19 mouse cellular contexts compared by ENCODE assay signal in genomic region chr13:48587354-48587753, GRCm38 (mm10). TPM values are rescaled to one million over a fixed set of nuclear protein-coding genes. Genes with fewer than 3 reads are reported as not detected.
DNase-seq lines count a peak whose midpoint lies in the region; ATAC-seq and TF ChIP-seq lines count a peak whose summit lies in the region.
"Had no signal": no experiment of that assay in that cellular context is flagged by ENCODE, and none has a peak within 500 bp of the region (broad histone marks: within the 10 kb centered on the region; RNA-seq: fewer than 3 reads in every experiment).

No protein-coding gene starts in this region.

- TF ChIP-seq CTCF in lung, embryonic 14.5 days (IDR thresholded peaks at IDR 0.05; ENCODE audit: low read depth) = no peak
- TF ChIP-seq CTCF in midbrain, postnatal 0 days (IDR thresholded peaks at IDR 0.05) = no peak

- H3K27ac ChIP-seq in heart, embryonic 11.5 days (ENCODE audit: low read depth, low read length) = no peak overlapping the region
- H3K27ac ChIP-seq in lung, embryonic 14.5 days (ENCODE audit: low read depth) = no peak overlapping the region
- no peak overlapping the region for H3K27ac ChIP-seq in midbrain, embryonic 11.5 days (ENCODE audit: low read depth, low read length)
- H3K27ac ChIP-seq in midbrain, postnatal 0 days (ENCODE audit: low read depth, low read length) = no peak overlapping the region
- no peak overlapping the region for H3K27ac ChIP-seq in hindbrain, embryonic 16.5 days (ENCODE audit: low read depth, low read length)
- H3K27ac ChIP-seq: embryonic facial prominence, embryonic 10.5 days; forebrain, embryonic 13.5 days; gastrocnemius, adult 2 months; hindbrain, embryonic 10.5 days; hindbrain, embryonic 14.5 days had no signal

- no peaks in the 10 kb centered on the region for H3K4me1 ChIP-seq in heart, embryonic 11.5 days (ENCODE audit: control insufficient read depth, insufficient read depth, low read length)
- no peaks in the 10 kb centered on the region for H3K4me1 ChIP-seq in lung, embryonic 14.5 days (ENCODE audit: insufficient read depth)
- H3K4me1 ChIP-seq in midbrain, embryonic 11.5 days (ENCODE audit: control insufficient read depth, insufficient read depth, low read length) = no peaks in the 10 kb centered on the region; the same call in none of the 2 replicates
- no peaks in the 10 kb centered on the region for H3K4me1 ChIP-seq in midbrain, postnatal 0 days (ENCODE audit: insufficient read depth, low read length)
- H3K4me1 ChIP-seq in hindbrain, embryonic 16.5 days (ENCODE audit: control insufficient read depth, insufficient read depth, low read depth, low read length) = no peaks in the 10 kb centered on the region
- H3K4me1 ChIP-seq: embryonic facial prominence, embryonic 10.5 days; forebrain, embryonic 13.5 days; heart, embryonic 12.5 days; hindbrain, embryonic 10.5 days had no signal

- no peaks in the 10 kb centered on the region for H3K36me3 ChIP-seq in heart, embryonic 11.5 days (ENCODE audit: control insufficient read depth, insufficient read depth, low read length)
- H3K36me3 ChIP-seq in lung, embryonic 14.5 days (ENCODE audit: insufficient read depth) = peaks cover 31% of the 10 kb centered on the region; the same call in 1 of the 2 replicates
- H3K36me3 ChIP-seq in midbrain, embryonic 11.5 days (ENCODE audit: control insufficient read depth, insufficient read depth, low read length) = peaks cover 3% of the 10 kb centered on the region
- peaks cover 47% of the 10 kb centered on the region for H3K36me3 ChIP-seq in midbrain, postnatal 0 days (ENCODE audit: insufficient read depth, low read length)
- peaks cover 31% of the 10 kb centered on the region for H3K36me3 ChIP-seq in hindbrain, embryonic 16.5 days (ENCODE audit: control insufficient read depth, insufficient read depth, low read length)

- ATAC-seq in heart, embryonic 11.5 days (replicated peaks; ENCODE audit: insufficient number of reproducible peaks, low FRiP score, low TSS enrichment) = no peak
- ATAC-seq in lung, embryonic 14.5 days (ENCODE audit: insufficient read depth) = peak; percentile 21; the same call in 1 of the 2 replicates
- no peak for ATAC-seq in midbrain, embryonic 11.5 days (ENCODE audit: low FRiP score)
- no peak for ATAC-seq in midbrain, postnatal 0 days (ENCODE audit: low FRiP score)
- ATAC-seq in hindbrain, embryonic 16.5 days = no peak
- ATAC-seq: forebrain, embryonic 13.5 days; forebrain, postnatal 0 days had no signal

- no peaks in the 10 kb centered on the region; the same call in 1 of the 2 replicates for H3K27me3 ChIP-seq in heart, embryonic 11.5 days (ENCODE audit: control insufficient read depth, insufficient read depth, low read length)
- H3K27me3 ChIP-seq in lung, embryonic 14.5 days (ENCODE audit: insufficient read depth, low read length) = no peaks in the 10 kb centered on the region
- no peaks in the 10 kb centered on the region for H3K27me3 ChIP-seq in midbrain, embryonic 11.5 days (ENCODE audit: control insufficient read depth, insufficient read depth, low read length)
- no peaks in the 10 kb centered on the region for H3K27me3 ChIP-seq in midbrain, postnatal 0 days (ENCODE audit: insufficient read depth, low read length)
- no peaks in the 10 kb centered on the region for H3K27me3 ChIP-seq in hindbrain, embryonic 16.5 days (replicated peaks; ENCODE audit: control insufficient read depth, insufficient read depth, low read length)
- H3K27me3 ChIP-seq: forebrain, embryonic 13.5 days; heart, embryonic 12.5 days had no signal

- 64% methylated on average over 11 of the region's 11 CpGs for WGBS in heart, embryonic 11.5 days (ENCODE audit: insufficient replicate concordance)
- 56% methylated on average over 11 of the region's 11 CpGs for WGBS in lung, embryonic 14.5 days
- WGBS in midbrain, embryonic 11.5 days = 88% methylated on average over 11 of the region's 11 CpGs
- 87% methylated on average over 11 of the region's 11 CpGs for WGBS in midbrain, postnatal 0 days
- WGBS in hindbrain, embryonic 16.5 days = 93% methylated on average over 11 of the region's 11 CpGs

- DNase-seq in heart, adult 11 months = peak; percentile 80
- peak; percentile 37 for DNase-seq in lung, embryonic 14.5 days
- DNase-seq in lung, postnatal 36 days = no peak
- DNase-seq in midbrain, embryonic 11.5 days (ENCODE audit: low spot score, missing footprints) = peak; percentile 37
- DNase-seq in midbrain, postnatal 0 days (ENCODE audit: low spot score) = no peak
- DNase-seq: adrenal gland, adult 2 months; adrenal gland, postnatal 25 days; cerebellum, adult 2 months; cerebellum, postnatal 10 days; forebrain, postnatal 0 days; gastrocnemius, adult 2 months; gastrocnemius, postnatal 25 days had no signal

- H3K9me3 ChIP-seq in heart, embryonic 11.5 days (replicated peaks; ENCODE audit: control insufficient read depth, low read length) = no peaks in the 10 kb centered on the region
- no peaks in the 10 kb centered on the region for H3K9me3 ChIP-seq in lung, embryonic 14.5 days (ENCODE audit: low read depth, low read length)
- H3K9me3 ChIP-seq in midbrain, embryonic 11.5 days (ENCODE audit: control insufficient read depth, low read length) = no peaks in the 10 kb centered on the region
- no peaks in the 10 kb centered on the region for H3K9me3 ChIP-seq in midbrain, postnatal 0 days (ENCODE audit: low read length)
- H3K9me3 ChIP-seq in hindbrain, embryonic 16.5 days (ENCODE audit: control insufficient read depth, low read length) = no peaks in the 10 kb centered on the region
- H3K9me3 ChIP-seq: embryonic facial prominence, embryonic 10.5 days; forebrain, embryonic 13.5 days; heart, embryonic 12.5 days; hindbrain, embryonic 10.5 days had no signal

- no peak overlapping the region for H3K4me3 ChIP-seq in heart, embryonic 11.5 days (ENCODE audit: low read depth, low read length)
- H3K4me3 ChIP-seq in lung, embryonic 14.5 days (ENCODE audit: low read depth, low read length) = no peak overlapping the region
- no peak overlapping the region for H3K4me3 ChIP-seq in midbrain, embryonic 11.5 days (ENCODE audit: low read depth, low read length)
- no peak overlapping the region for H3K4me3 ChIP-seq in midbrain, postnatal 0 days (ENCODE audit: low read depth, low read length)
- no peak overlapping the region for H3K4me3 ChIP-seq in hindbrain, embryonic 16.5 days (ENCODE audit: low read length)
- H3K4me3 ChIP-seq: embryonic facial prominence, embryonic 10.5 days; forebrain, embryonic 13.5 days; gastrocnemius, adult 2 months; heart, embryonic 12.5 days; hindbrain, embryonic 10.5 days had no signal

- H3K9ac ChIP-seq in heart, embryonic 11.5 days (ENCODE audit: low read depth, low read length) = no peak overlapping the region
- no peak overlapping the region for H3K9ac ChIP-seq in lung, embryonic 14.5 days
- H3K9ac ChIP-seq in midbrain, embryonic 11.5 days (ENCODE audit: low read length) = no peak overlapping the region
- H3K9ac ChIP-seq in midbrain, postnatal 0 days (replicated peaks; ENCODE audit: low read length, poor library complexity, severe bottlenecking) = no peak overlapping the region
- H3K9ac ChIP-seq in hindbrain, embryonic 16.5 days (ENCODE audit: low read depth, low read length) = no peak overlapping the region
- H3K9ac ChIP-seq: forebrain, embryonic 13.5 days; forebrain, postnatal 0 days; heart, embryonic 12.5 days; hindbrain, embryonic 14.5 days had no signal

- H3K4me2 ChIP-seq in heart, embryonic 11.5 days = no peak overlapping the region
- no peak overlapping the region for H3K4me2 ChIP-seq in lung, embryonic 14.5 days
- no peak overlapping the region for H3K4me2 ChIP-seq in midbrain, embryonic 11.5 days
- H3K4me2 ChIP-seq in midbrain, postnatal 0 days (ENCODE audit: low read depth, low read length, poor library complexity, severe bottlenecking) = no peak overlapping the region
- H3K4me2 ChIP-seq in hindbrain, embryonic 16.5 days (ENCODE audit: low read length) = no peak overlapping the region
- H3K4me2 ChIP-seq: forebrain, embryonic 13.5 days; heart, embryonic 12.5 days; hindbrain, embryonic 14.5 days had no signal

RNA-seq across cellular contexts. Expression of gene Ptpdc1, which starts 38.1 kb away (rescaled TPM):
- polyA plus RNA-seq in heart, embryonic 11.5 days (2014; fragmentation: Nextera tagmentation; extraction: Ambion mirVana) = 5.6 and 6.4 TPM in 2 replicates
- 13.7 and 14.8 TPM in 2 replicates for polyA plus RNA-seq in lung, embryonic 14.5 days (2014; fragmentation: Nextera tagmentation; extraction: Ambion mirVana)
- 17.2 and 17.8 TPM in 2 replicates for polyA plus RNA-seq in midbrain, embryonic 11.5 days (2014; fragmentation: Nextera tagmentation; extraction: Ambion mirVana)
- total RNA-seq in midbrain, postnatal 0 days (2014; rRNA removed) = 23.2 and 36.3 TPM in 2 replicates
- polyA plus RNA-seq in midbrain, postnatal 0 days (2015; fragmentation: Nextera tagmentation; extraction: Ambion mirVana) = 13.5 and 15.3 TPM in 2 replicates
- polyA plus RNA-seq in hindbrain, embryonic 16.5 days (2015; fragmentation: Nextera tagmentation; extraction: Ambion mirVana) = 14.7 and 17.4 TPM in 2 replicates

Comparison
In these comparisons a context has a peak if more than half of its experiments do, and no peak if none do; other contexts are left out.
1. DNase-seq: peak in heart, adult 11 months (single experiment), lung, embryonic 14.5 days (single experiment) and midbrain, embryonic 11.5 days (single experiment); none in lung, postnatal 36 days (single experiment) and midbrain, postnatal 0 days (single experiment).